Mouse (Mus musculus) erythroblast, embryonic 14.5 days (primary cell): Measurements from ENCODE around the gene Xiap. TPM values are rescaled to one million over a fixed set of nuclear protein-coding genes. Genes with fewer than 3 reads are reported as not detected.

Experiments used
- H3K27me3 ChIP-seq: 2 replicates; pipeline ENCODE4 v1.6.1; 2012; ENCODE audit warnings: inconsistent platforms; ENCODE audit not compliant: control insufficient read depth
- H3K36me3 ChIP-seq: 2 replicates; pipeline ENCODE4 v1.6.1; 2012; ENCODE audit warnings: mild to moderate bottlenecking, inconsistent platforms; ENCODE audit not compliant: control insufficient read depth
- H3K4me1 ChIP-seq: 2 replicates; pipeline ENCODE4 v1.6.1; 2012; ENCODE audit warnings: inconsistent platforms; ENCODE audit not compliant: control insufficient read depth
- H3K4me3 ChIP-seq: replicated peaks from 2 replicates; pipeline ENCODE3; 2012; ENCODE audit warnings: moderate library complexity, mild to moderate bottlenecking, inconsistent platforms
- H3K9me3 ChIP-seq: 2 replicates; pipeline ENCODE4 v1.6.1; 2012; ENCODE audit warnings: low read length, inconsistent platforms, mixed read lengths; ENCODE audit not compliant: control insufficient read depth
- GATA1 ChIP-seq: IDR thresholded peaks from 2 replicates; pipeline ENCODE4 v1.6.1; 2012; ENCODE audit warnings: low read length, inconsistent platforms, mixed read lengths
- TAL1 ChIP-seq: IDR thresholded peaks from 3 replicates; pipeline ENCODE4 v1.6.1; 2012; ENCODE audit warnings: low read length, inconsistent platforms, mixed read lengths
- polyA plus RNA-seq: library from polyadenylated mRNA; stranded (reverse); fragments of >175 nt; gene quantifications from 2 replicates; pipeline ENCODE4 v1.2.3, GENCODE M21; 2012

Gene Xiap
- polyA plus RNA-seq, 1 experiment, result 2.0 TPM

DNA sequence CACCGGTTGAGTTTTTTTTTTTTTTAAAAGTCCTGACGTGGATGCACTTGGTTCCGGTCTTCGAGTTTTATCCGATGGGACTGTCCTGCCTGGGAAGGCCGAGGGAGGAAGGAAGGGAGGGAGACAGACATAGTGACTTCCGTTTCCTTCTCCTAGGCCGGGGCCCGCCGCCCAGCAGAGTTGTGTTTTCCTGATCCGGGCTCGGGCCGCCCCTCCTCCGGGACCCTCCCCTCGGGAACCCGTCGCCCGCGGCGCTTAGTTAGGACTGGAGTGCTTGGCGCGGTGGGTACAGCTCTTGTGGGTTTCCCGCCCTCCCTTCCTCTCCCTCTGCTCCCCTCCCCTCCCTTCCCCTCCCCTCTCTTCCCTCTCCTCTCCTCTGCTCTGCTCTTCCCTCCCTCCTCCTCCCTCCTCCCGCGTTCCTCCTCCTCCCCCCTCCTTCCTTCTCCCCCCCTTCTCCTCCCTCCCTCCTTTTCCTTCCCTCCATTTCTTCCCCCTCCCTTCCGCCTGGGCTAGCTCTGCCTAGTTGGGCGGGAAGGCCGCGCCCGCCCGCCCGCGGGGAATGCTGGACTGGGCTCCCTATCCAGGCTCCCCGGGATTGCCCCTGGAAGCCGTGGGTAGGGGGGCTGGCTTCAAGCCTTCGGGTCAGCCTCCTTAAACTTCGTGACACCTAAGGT, 8.9 kb downstream of the Xiap start:
- H3K27me3 ChIP-seq, result no peaks in the 10 kb centered on the region
- H3K36me3 ChIP-seq, result peaks cover 22% of the 10 kb centered on the region
- H3K4me1 ChIP-seq, result peaks cover 16% of the 10 kb centered on the region
- H3K4me3 ChIP-seq, result peak overlapping the region; percentile 85
- TF ChIP-seq GATA1 (no peak), TAL1 (no peak)
- H3K9me3 ChIP-seq, result no peaks in the 10 kb centered on the region

DNA sequence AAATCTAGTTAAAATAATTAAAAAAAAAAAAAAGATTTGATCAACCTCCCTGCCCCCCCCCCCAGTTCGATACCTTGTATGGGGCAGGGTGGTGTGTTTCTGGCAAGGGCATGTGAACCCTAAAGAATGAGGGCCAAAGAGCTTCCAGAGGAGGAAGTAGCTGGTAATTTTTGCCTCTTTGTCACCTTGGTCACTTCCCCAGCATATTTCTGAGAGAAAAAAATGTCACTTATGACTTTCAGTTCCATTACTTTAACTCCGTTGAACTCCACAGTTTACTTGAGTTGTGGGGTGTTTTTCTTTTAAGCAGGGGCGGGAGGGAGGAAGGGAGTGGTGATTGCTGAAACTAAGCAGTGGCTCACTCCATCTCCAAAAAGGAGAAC, 9.4 kb downstream of the Xiap start:
- TF ChIP-seq GATA1 (no peak), TAL1 (no peak)
- no peaks in the 10 kb centered on the region for H3K27me3 ChIP-seq
- H3K4me3 ChIP-seq, result peak overlapping the region; percentile 85
- H3K4me1 ChIP-seq, result peaks cover 15% of the 10 kb centered on the region
- no peaks in the 10 kb centered on the region for H3K9me3 ChIP-seq
- peaks cover 26% of the 10 kb centered on the region for H3K36me3 ChIP-seq

DNA sequence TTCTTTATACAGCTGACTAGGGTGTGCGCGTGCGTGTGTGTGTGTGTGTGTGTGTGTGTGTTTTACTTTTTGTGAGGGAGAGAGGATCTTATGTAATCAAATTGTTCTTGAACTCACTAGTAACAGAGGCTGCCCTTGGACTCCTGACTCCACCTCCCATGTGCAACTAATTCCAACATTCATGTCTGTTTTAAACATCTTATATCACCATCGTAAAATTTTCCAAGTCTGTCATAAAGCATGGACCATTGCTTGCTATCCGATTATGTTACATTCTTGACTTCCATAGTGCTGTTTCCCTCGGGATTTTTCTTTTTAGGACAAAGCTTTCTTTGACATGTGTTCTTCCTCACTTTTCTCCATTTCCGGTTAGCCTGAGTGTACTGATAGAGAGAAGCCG, 28.3 kb downstream of the Xiap start:
- peaks cover 48% of the 10 kb centered on the region for H3K36me3 ChIP-seq
- no peaks in the 10 kb centered on the region for H3K9me3 ChIP-seq
- no peaks in the 10 kb centered on the region for H3K4me1 ChIP-seq
- TF ChIP-seq GATA1 (no peak), TAL1 (no peak)
- no peak overlapping the region for H3K4me3 ChIP-seq
- H3K27me3 ChIP-seq, result no peaks in the 10 kb centered on the region

DNA sequence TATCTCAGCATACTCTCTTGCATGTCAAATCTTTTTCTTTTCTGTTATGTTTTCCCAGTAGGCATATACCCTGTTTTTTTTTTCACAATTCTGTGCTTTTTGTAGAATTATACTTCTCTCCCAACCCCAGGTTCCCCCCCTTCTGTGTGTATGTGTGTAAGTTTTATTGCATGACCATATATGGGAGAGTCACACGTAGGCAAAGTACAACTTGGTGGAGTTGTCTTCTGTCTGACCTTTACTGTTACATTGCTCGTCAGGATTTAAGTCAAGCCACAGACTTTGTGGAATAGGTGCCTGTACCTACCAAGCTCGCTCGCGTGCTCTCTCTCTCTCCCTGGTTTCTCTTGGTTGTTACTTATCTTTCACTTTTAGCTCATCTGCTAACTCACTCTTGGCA, 28.7 kb downstream of the Xiap start:
- Histone ChIP-seq H3K4me3 (no peak overlapping the region), H3K27me3 (no peaks in the 10 kb centered on the region), H3K9me3 (no peaks in the 10 kb centered on the region), H3K4me1 (no peaks in the 10 kb centered on the region), H3K36me3 (peaks cover 49% of the 10 kb centered on the region)
- no peak for TF ChIP-seq TAL1

DNA sequence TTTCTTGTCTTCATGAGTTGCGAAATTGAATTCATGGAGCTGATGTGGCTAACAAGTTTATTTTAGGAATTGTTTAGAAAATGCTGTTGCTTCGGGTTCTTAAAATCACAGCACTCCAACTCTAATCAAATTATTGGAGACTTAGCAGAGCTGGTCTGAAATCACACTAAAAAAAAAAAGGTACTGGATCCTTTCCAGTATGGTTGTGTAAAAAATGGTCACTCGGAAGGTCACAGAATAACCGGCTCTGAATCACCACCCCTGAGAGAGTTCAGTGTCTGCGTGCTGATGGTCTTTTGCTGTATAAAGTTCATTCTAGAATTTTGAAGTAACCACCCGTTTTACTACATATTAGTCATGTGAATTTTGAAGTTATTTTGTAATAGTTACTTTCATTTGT, 47.7 kb downstream of the Xiap start:
- H3K4me1 ChIP-seq, result no peaks in the 10 kb centered on the region
- no peaks in the 10 kb centered on the region for H3K27me3 ChIP-seq
- H3K9me3 ChIP-seq, result peaks cover 7% of the 10 kb centered on the region
- TF ChIP-seq GATA1 (no peak), TAL1 (no peak)
- no peak overlapping the region for H3K4me3 ChIP-seq
- peaks cover 48% of the 10 kb centered on the region for H3K36me3 ChIP-seq

DNA sequence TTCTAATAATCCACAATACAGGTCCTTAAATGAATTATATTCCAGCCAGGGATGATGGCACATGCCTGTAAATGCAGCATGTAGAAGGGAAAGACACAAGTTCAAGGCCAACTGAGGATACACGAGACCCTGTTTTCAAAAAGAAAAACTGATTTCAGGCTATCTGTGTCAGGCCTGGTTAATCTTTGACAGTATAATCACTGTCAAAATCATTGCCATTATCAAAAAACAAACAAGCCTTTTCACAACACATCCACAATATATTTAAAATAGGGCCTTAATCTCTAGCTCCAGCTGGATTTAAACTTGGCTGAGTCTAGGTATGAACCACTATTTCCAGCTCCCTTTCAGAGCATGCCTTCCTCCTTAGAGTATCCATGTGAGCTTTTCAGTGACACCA, 51.1 kb downstream of the Xiap start:
- peaks cover 7% of the 10 kb centered on the region for H3K9me3 ChIP-seq
- no peaks in the 10 kb centered on the region for H3K27me3 ChIP-seq
- peaks cover 16% of the 10 kb centered on the region for H3K36me3 ChIP-seq
- TF ChIP-seq GATA1, result no peak
- TF ChIP-seq TAL1, result no peak
- H3K4me3 ChIP-seq, result no peak overlapping the region
- H3K4me1 ChIP-seq, result no peaks in the 10 kb centered on the region

DNA sequence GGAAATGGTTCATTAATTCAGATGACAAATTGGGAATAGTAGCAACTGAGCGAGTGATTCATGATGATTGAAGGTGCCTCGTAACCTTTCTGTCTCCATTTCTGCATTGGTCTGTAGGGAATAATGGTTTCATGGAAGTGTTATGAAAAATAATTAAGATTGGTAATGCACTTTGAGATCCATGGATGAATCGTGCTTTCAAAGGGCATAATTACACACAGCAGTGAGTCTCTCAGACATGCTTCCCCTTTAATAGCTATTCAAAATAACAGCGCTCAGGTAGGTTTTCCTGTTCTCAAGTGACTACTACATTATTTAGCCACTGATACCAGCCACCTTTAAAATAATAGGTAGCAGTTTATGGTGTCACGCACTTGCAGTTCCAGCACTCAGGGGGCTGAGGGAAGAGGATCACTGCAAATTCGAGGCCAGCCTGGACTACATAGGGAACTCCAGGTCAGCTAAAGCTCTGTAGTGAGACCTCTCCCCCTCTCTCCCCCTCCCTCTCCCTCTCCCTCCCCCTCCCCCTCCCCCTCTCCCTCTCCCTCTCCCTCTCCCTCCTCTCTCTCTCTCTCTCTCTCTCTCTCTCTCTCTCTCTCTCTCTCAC, 60.1 kb downstream of the Xiap start:
- Histone ChIP-seq H3K36me3 (no peaks in the 10 kb centered on the region), H3K4me3 (no peak overlapping the region), H3K4me1 (no peaks in the 10 kb centered on the region), H3K27me3 (no peaks in the 10 kb centered on the region), H3K9me3 (no peaks in the 10 kb centered on the region)
- TF ChIP-seq TAL1 (no peak), GATA1 (no peak)

DNA sequence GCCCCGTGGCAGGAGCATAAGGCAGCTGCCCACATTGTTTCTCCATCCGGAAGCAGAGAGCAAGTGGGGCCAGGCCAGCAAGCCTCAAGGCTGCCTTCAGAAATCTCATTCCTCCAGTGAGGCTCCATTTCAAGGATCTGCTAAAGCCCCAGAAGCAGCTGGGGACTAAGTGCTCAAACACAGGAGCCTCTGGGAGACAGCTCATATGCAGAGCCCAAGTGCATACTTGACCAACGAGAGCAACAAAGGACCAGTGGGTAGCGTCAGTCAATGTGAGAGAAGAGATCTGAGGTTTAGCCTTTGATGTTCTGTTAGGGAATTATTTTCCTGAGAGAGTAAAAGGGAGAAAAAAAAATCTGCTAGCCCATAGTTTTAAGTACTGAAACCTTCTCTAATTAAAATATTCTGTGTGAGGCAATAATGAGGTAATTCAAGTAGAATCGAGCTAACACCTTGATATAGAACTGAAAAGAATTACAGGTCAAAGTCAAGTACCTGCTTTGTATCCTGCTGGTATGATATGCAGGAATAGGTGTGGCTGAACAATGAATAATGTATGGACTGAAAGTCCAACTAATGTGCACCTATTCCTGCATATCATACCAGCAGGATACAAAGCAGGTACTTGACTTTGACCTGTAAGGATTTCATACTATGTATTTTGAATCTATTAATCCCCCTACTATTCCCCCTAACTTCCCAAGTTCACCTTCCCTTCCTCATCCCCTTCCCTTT, 65.7 kb downstream of the Xiap start:
- Histone ChIP-seq H3K9me3 (peaks cover 13% of the 10 kb centered on the region), H3K27me3 (no peaks in the 10 kb centered on the region), H3K4me3 (no peak overlapping the region), H3K36me3 (no peaks in the 10 kb centered on the region), H3K4me1 (no peaks in the 10 kb centered on the region)
- TF ChIP-seq GATA1, result no peak
- TF ChIP-seq TAL1, result no peak

DNA sequence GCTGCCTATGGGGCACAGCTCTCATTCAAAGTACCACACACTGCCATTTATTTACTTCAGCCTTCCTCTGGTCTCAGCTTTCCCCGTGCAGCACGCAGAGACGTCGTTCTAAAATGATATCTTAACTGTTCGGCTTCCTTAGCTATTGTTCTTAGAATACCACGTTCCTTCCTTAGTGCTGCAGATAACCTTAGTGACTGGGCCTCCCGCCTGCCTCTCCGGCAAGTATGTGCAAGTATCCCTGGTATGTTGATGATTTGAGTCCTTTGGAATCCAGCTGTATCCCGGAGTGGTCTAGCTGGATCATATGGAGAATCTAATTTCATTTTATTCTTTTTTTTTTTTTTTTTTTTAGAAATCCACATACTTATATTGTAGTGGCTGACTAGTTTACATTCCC, 80.4 kb downstream of the Xiap start:
- H3K27me3 ChIP-seq, result no peaks in the 10 kb centered on the region
- TF ChIP-seq GATA1 (no peak), TAL1 (no peak)
- no peaks in the 10 kb centered on the region for H3K9me3 ChIP-seq
- H3K36me3 ChIP-seq, result no peaks in the 10 kb centered on the region
- H3K4me1 ChIP-seq, result peaks cover 4% of the 10 kb centered on the region; the same call in 1 of the 2 replicates
- no peak overlapping the region for H3K4me3 ChIP-seq
